Mouse (Mus musculus) cortical plate, adult 2 months (tissue): ENCODE measurements around the gene Cnot1. TPM values are rescaled to one million over a fixed set of nuclear protein-coding genes. Genes with fewer than 3 reads are reported as not detected.

Source experiments
- H3K27ac ChIP-seq: fragments of 200-500 bp; 2 replicates; pipeline ENCODE4 v1.5.1; 2012; ENCODE audit warnings: low read length, control low read depth, inconsistent platforms; ENCODE audit not compliant: insufficient read depth
- H3K4me1 ChIP-seq: fragments of 200-500 bp; 2 replicates; pipeline ENCODE4 v1.6.1; 2011; ENCODE audit warnings: low read length; ENCODE audit not compliant: control insufficient read depth, insufficient read depth
- H3K4me3 ChIP-seq: fragments of 200-500 bp; 2 replicates; pipeline ENCODE4 v1.5.1; 2011; ENCODE audit warnings: mild to moderate bottlenecking, low read length, control low read depth; ENCODE audit not compliant: insufficient read depth
- CTCF ChIP-seq: fragments of 200-500 bp; IDR thresholded peaks from 2 replicates; pipeline ENCODE4 v1.5.1; 2011; ENCODE audit warnings: mild to moderate bottlenecking, control low read depth, low read length; ENCODE audit not compliant: insufficient read depth; ENCODE audit errors: extremely low read depth
- POLR2A ChIP-seq: fragments of 200-500 bp; IDR thresholded peaks from 2 replicates; pipeline ENCODE4 v1.6.1; 2011; ENCODE audit warnings: mild to moderate bottlenecking, low read length, control low read depth; ENCODE audit not compliant: insufficient read depth; ENCODE audit errors: extremely low read depth
- polyA plus RNA-seq: library from polyadenylated mRNA; depleted of rRNA; stranded (reverse); fragments of >200 nt; gene quantifications from 2 replicates; pipeline ENCODE4 v1.2.3, GENCODE M21; 2012

Gene Cnot1
- polyA plus RNA-seq, 1 experiment: 51.3 TPM

DNA sequence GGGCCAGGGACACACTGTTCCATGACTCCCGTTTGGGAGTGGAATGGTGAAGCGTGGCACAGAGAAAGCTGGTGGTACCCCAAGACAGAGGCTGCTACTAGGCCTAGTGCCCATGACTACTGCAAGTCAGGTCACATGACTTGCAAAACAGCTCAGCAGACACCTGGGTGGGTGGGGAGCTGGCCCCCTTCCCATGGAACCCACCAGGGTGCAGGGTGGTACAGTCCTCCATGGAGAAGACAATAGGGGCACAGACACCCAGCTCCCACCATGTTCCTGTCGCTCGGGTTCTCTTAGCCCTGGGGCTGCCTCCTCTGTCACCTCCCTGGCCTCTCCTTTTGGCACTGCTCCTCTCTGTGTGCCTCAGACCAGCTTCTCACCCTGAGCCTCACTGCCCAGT is 105.5 kb downstream of the Cnot1 start:
- Histone ChIP-seq H3K27ac (no peak overlapping the region), H3K4me1 (peaks cover 18% of the 10 kb centered on the region), H3K4me3 (peak overlapping the region; percentile 85; the same call in 1 of the 2 replicates)
- no peak for TF ChIP-seq CTCF
- no peak for TF ChIP-seq POLR2A

GRCm38 (mm10) chr8:95700282-95700681 is 107.0 kb downstream of the Cnot1 start:
- TF ChIP-seq CTCF: no peak
- peak; percentile 71 for TF ChIP-seq POLR2A
- Histone ChIP-seq H3K27ac (peak overlapping the region; percentile 90), H3K4me1 (peaks cover 17% of the 10 kb centered on the region), H3K4me3 (no peak overlapping the region)

- Histone ChIP-seq H3K27ac (peak overlapping the region; percentile 17; the same call in 1 of the 2 replicates), H3K4me1 (peaks cover 25% of the 10 kb centered on the region), H3K4me3 (no peak overlapping the region)
- no peak for TF ChIP-seq POLR2A
- TF ChIP-seq CTCF: no peak
Measured at GRCm38 (mm10) chr8:95698179-95698578, 109.1 kb downstream of the Cnot1 start.

DNA sequence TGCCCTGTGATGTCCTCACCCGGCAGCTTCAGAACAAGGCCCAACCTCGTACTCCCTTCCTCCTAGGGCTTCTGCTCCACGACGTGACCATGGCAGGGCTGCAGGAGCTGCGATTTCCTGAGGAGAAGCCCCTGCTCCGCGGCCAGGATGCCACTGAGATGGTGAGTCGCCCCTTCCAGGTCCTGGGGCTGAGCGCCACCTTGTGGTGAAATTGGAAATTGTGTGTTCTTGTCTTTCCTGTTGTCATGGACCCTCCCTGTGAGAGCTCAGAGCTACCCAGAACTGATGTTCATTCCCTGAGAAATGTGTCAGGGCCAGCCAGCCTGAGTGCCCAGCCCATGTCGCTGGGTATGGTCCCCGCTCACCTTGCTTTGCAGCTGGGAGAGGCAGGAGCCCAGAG is 110.1 kb downstream of the Cnot1 start:
- TF ChIP-seq POLR2A: no peak
- TF ChIP-seq CTCF: peak; percentile 93
- peaks cover 25% of the 10 kb centered on the region for H3K4me1 ChIP-seq
- H3K4me3 ChIP-seq: peak overlapping the region; percentile 5
- peak overlapping the region; percentile 17 for H3K27ac ChIP-seq

DNA sequence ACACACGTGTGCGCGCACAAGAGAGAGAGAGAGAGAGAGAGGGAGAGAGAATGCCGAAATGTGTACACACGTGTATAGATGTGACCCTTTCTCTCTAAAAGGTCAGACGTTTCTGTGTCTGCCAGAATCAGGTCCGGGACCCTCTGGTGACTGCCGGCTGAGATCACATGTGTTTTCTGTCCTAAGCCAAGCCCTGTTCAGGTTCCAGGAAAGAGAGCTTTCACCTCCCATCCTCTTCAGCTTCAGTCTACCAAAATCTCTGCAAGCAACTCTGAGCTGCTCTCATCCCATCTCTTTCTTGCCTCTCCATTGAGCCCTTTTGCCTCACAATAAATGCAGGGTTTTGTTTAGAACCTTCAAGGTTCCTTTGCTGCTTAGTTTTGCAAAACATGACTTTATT is 110.6 kb downstream of the Cnot1 start:
- peaks cover 25% of the 10 kb centered on the region for H3K4me1 ChIP-seq
- TF ChIP-seq POLR2A (no peak), CTCF (no peak)
- H3K4me3 ChIP-seq: peak overlapping the region; percentile 5; the same call in 1 of the 2 replicates
- peak overlapping the region; percentile 11; the same call in 1 of the 2 replicates for H3K27ac ChIP-seq

- Histone ChIP-seq H3K4me1 (peaks cover 19% of the 10 kb centered on the region), H3K4me3 (no peak overlapping the region), H3K27ac (peak overlapping the region; percentile 84)
- no peak for TF ChIP-seq POLR2A
- TF ChIP-seq CTCF: no peak
Measured at GRCm38 (mm10) chr8:95694631-95695030, 112.6 kb downstream of the Cnot1 start.

DNA sequence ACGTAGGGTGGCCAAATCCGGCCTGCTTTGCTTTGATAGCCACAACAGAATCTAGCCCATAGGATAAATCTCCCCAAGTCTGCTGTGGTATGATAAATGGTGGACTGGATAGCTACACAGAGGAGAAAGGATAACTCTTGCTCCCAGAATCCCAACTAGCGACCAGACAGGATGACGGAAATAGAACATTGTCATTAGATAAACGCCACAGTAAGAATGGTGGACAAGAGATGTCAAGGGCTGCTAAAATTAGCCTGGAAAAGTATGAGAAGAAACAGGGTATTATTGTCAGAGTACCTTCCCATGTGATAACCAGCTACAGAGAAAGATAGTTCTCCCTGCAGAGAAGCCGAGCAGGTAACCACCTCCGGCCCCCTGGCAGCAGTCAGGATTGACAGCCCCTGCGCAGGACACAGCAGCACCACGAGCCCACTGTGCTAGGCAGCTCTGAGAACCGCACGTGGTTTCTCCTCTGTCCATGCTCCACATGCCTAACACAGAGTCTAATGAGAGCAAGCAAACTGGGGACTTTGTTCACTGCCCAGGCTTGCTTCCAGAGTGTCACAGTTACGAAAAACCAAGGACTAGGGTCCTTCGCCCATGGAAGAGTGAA is 116.2 kb downstream of the Cnot1 start:
- TF ChIP-seq POLR2A: no peak
- TF ChIP-seq CTCF: no peak
- Histone ChIP-seq H3K4me3 (no peak overlapping the region), H3K4me1 (peaks cover 18% of the 10 kb centered on the region), H3K27ac (no peak overlapping the region)

DNA sequence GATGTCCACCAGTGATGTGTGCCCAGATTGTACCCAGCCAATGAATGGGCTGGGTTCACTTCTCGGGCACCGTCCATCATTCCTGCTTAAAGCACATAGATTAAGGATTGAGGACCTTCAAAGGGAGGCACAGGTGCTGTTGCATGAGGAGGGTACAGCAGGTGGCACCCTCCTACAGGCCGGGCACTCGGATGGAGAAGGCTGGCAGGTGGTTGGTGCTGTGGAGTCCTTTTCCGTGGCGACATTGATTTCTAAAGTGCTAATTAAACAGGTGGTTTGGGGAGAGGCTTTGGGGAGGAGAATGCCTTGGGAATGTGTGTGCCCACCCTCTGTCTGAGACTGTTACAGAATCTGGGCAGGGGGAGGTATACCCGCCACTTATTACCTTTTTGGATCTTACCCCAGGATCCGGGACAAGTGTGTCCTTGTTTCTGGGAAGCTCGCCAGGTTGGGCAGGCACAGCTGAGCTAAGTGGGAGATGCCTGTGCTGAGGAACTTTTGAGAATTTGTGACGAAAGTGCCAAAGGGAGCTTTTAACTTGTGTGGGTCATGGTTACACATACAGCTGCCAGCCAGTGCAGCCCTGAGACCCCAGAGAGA is 119.1 kb downstream of the Cnot1 start:
- Histone ChIP-seq H3K27ac (no peak overlapping the region; the same call in 1 of the 2 replicates), H3K4me1 (peaks cover 10% of the 10 kb centered on the region), H3K4me3 (no peak overlapping the region)
- TF ChIP-seq POLR2A: no peak
- TF ChIP-seq CTCF: no peak

DNA sequence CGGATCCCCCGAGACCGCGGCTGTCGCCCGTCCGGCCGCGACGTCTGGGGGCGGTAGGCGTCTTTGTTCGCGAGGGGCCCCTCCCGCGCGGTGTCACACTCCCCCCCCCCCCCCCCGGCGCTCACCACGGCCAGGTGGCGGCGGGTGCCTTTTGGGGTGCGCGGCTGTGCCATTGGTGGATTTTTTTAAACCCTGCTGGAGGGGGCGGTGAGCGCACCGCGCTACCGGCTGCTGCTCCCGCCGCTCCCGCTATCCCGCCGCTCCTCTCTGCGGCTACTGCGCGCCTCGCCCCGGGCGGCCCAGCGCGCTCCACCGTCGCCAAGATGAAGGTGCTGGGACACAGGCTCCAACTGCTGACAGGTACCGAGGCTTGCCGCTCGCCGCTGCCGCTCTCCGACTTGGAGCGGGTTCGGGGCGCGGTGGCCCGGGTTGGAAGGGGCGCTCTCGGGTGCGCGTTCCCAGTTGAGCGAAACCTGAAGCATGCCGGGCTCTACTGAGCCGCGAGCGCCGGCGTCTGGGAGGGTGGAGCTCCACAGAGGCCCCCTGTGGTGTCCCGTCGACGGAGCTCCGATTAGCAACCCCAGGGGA is 129.1 kb downstream of the Cnot1 start:
- TF ChIP-seq CTCF (no peak), POLR2A (no peak)

GRCm38 (mm10) chr8:95677591-95678023 is 129.7 kb downstream of the Cnot1 start:
- Histone ChIP-seq H3K4me3 (peak overlapping the region; percentile 84), H3K27ac (no peak overlapping the region), H3K4me1 (peaks cover 5% of the 10 kb centered on the region)
- TF ChIP-seq CTCF (no peak), POLR2A (no peak)

More for the DNA sequence above, 129.1 kb downstream of the Cnot1 start:
- Histone ChIP-seq H3K4me1 (peaks cover 5% of the 10 kb centered on the region), H3K27ac (peak overlapping the region; percentile 78), H3K4me3 (peak overlapping the region; percentile 84)
